Mouse (Mus musculus): ENCODE data around the gene Tubgcp4. TPM values are rescaled to one million over a fixed set of nuclear protein-coding genes. Genes with fewer than 3 reads are reported as not detected.

Gene Tubgcp4
- total RNA-seq, 2 experiments from 2014 or later: 35.8 to 56.6 TPM

- DNase-seq (ENCODE audit: low spot score in 2 of 2): no peak
- intact Hi-C loops (cut with DNase I): no loop called here
Measured at GRCm38 (mm10) chr2:121184142-121184541, 13.7 kb downstream of the Tubgcp4 start.

GRCm38 (mm10) chr2:121188530-121188929 is 18.1 kb downstream of the Tubgcp4 start:
- intact Hi-C loops (cut with DNase I): no loop called here
- no peak for DNase-seq (ENCODE audit: low spot score in 2 of 2)

- peak; percentile 41 to 47 for DNase-seq (ENCODE audit: low spot score in 2 of 2)
- intact Hi-C loops (cut with DNase I): loop anchor here (1.0 kb wide), 1 partner anchor 101 kb away; no protein-coding TSS in a partner anchor
Measured at GRCm38 (mm10) chr2:121195466-121195865, 25.0 kb downstream of the Tubgcp4 start.

GRCm38 (mm10) chr2:121204276-121204675 is 33.8 kb downstream of the Tubgcp4 start:
- intact Hi-C loops (cut with DNase I): no loop called here
- no peak for DNase-seq (ENCODE audit: low spot score in 2 of 2)

GRCm38 (mm10) chr2:121206541-121206940 is 36.1 kb downstream of the Tubgcp4 start:
- no peak for DNase-seq (ENCODE audit: low spot score in 2 of 2)
- intact Hi-C loops (cut with DNase I): no loop called here

- intact Hi-C loops (cut with DNase I): no loop called here
- DNase-seq (ENCODE audit: low spot score in 2 of 2): no peak
Measured at GRCm38 (mm10) chr2:121214491-121214890, 44.0 kb downstream of the Tubgcp4 start.

- intact Hi-C loops (cut with DNase I): no loop called here
- DNase-seq (ENCODE audit: low spot score in 2 of 2): no peak
Measured at GRCm38 (mm10) chr2:121219177-121219576, 48.7 kb downstream of the Tubgcp4 start.

GRCm38 (mm10) chr2:121219994-121220393 is 49.5 kb downstream of the Tubgcp4 start:
- intact Hi-C loops (cut with DNase I): no loop called here
- DNase-seq (ENCODE audit: low spot score in 2 of 2): no peak

- intact Hi-C loops (cut with DNase I): no loop called here
- DNase-seq (ENCODE audit: low spot score in 2 of 2): peak; percentile 40 to 41
Measured at GRCm38 (mm10) chr2:121223010-121223409, 52.6 kb downstream of the Tubgcp4 start.

GRCm38 (mm10) chr2:121228135-121228534 is 57.7 kb downstream of the Tubgcp4 start:
- no peak for DNase-seq (ENCODE audit: low spot score in 2 of 2)
- intact Hi-C loops (cut with DNase I): no loop called here

GRCm38 (mm10) chr2:121235460-121236072 is 65.1 kb downstream of the Tubgcp4 start:
- no peak for DNase-seq (ENCODE audit: low spot score in 2 of 2)
- intact Hi-C loops (cut with DNase I): no loop called here

- no peak for DNase-seq (ENCODE audit: low spot score in 2 of 2)
Measured at GRCm38 (mm10) chr2:121239426-121239825, 69.0 kb downstream of the Tubgcp4 start.

GRCm38 (mm10) chr2:121244099-121244498 is 73.6 kb downstream of the Tubgcp4 start:
- intact Hi-C loops (cut with DNase I): no loop called here
- peak in 1 of 2 experiments; percentile 16 for DNase-seq (ENCODE audit: low spot score in 2 of 2)

More at GRCm38 (mm10) chr2:121239426-121239825, 69.0 kb downstream of the Tubgcp4 start:
- intact Hi-C loops (cut with DNase I): no loop called here

Other genes starting within 250 kb of the Tubgcp4 start
- gene Ubr1, start 199.9 kb upstream of the Tubgcp4 start, total RNA-seq (2021): 10 to 100 TPM; 35.8 to 49.2 TPM
- gene Tmem62, start 193.6 kb upstream of the Tubgcp4 start, total RNA-seq (2021): 10 to 100 TPM; 21.9 to 28.2 TPM
- gene Ccndbp1, start 162.3 kb upstream of the Tubgcp4 start, total RNA-seq (2021): 10 to 100 TPM; 54.9 to 59.4 TPM
- gene Epb42, start 133.6 kb upstream of the Tubgcp4 start, total RNA-seq (2021): not detected
- not detected for gene Tgm5, start 84.8 kb upstream of the Tubgcp4 start, total RNA-seq (2021)
- under 1 TPM in 1 of 2 experiments, not detected in 1; 0.25 TPM for gene Tgm7, start 60.9 kb upstream of the Tubgcp4 start, total RNA-seq (2021)
- gene Adal, start 30.2 kb upstream of the Tubgcp4 start, total RNA-seq (2021): 10 to 100 TPM; 16.6 to 19.9 TPM
- gene Lcmt2, start 30.0 kb upstream of the Tubgcp4 start, total RNA-seq (2021): 1 to 10 TPM; 7.0 to 9.4 TPM
- 1 to 10 TPM; 5.8 to 7.0 TPM for gene Zscan29, start 471 bp downstream of the Tubgcp4 start, total RNA-seq (2021)
- gene Trp53bp1, start 100.8 kb downstream of the Tubgcp4 start, total RNA-seq (2021): 100 to 1,000 TPM; 125 to 148 TPM
- gene Map1a, start 118.9 kb downstream of the Tubgcp4 start, total RNA-seq (2021): 100 to 1,000 TPM; 594 to 651 TPM
- gene Ppip5k1, start 184.7 kb downstream of the Tubgcp4 start, total RNA-seq (2021): 100 to 1,000 TPM; 105 to 126 TPM
- gene Ckmt1, start 187.1 kb downstream of the Tubgcp4 start, total RNA-seq (2021): 100 to 1,000 TPM; 350 to 364 TPM
- under 1 TPM; 0.23 to 0.30 TPM for gene Strc, start 216.5 kb downstream of the Tubgcp4 start, total RNA-seq (2021)
- gene Pdia3, start 243.1 kb downstream of the Tubgcp4 start, total RNA-seq (2021): 100 to 1,000 TPM; 172 to 201 TPM
- gene Catsper2, start 243.1 kb downstream of the Tubgcp4 start, total RNA-seq (2021): 1 to 10 TPM; 3.4 to 5.3 TPM

Measured in left cerebral cortex, postnatal 36 days (tissue).